Mouse (Mus musculus): ENCODE data around the gene Celf1. TPM values are rescaled to one million over a fixed set of nuclear protein-coding genes. Genes with fewer than 3 reads are reported as not detected.

The Celf1 gene
- polyA plus RNA-seq, 1 experiment from 2014 or later, result 47.9 TPM

DNA sequence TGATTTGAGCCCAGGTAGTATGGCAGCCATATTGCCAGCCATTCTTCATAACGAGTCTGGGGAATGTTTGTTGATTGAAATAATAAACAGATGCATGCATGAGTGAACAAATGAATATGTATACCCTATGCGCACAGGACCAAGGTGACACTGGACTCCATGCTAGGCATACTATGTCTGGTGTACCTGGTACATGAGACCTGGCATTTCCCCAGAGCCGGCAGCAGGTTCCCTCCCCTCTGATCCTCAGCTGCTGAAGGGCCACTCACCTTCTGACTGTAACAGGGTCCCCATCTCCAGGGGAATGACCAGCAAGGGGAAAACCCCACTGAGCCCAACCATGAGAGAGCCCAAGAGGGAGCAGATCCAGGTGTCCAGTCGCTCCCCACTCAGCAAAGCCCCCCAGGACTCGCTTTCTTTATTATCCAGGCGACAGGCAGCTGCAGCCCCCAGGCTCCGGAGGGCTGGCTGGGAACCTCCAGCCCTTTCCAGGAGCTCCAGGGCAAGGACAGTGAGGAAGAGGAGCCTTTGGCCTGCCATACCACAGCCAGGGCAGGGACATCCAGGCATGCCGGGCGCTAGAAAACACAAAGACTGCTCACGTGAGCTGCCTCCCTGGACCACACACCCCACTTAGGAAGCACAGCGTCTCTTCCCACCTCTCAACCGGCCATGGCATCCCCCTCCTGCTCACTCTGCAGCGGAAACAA, 128.1 kb downstream of the Celf1 start:
- H3K9ac ChIP-seq (ENCODE audit: low read depth, low read length), result no peak overlapping the region; the same call in 1 of the 2 replicates
- H3K4me3 ChIP-seq (ENCODE audit: low read depth, low read length), result no peak overlapping the region; the same call in 1 of the 2 replicates
- peaks cover 24% of the 10 kb centered on the region for H3K4me1 ChIP-seq (ENCODE audit: control insufficient read depth, low read depth, low read length)
- no peak for ATAC-seq (ENCODE audit: low read depth)
- H3K27ac ChIP-seq (ENCODE audit: low read length), result no peak overlapping the region
- peak overlapping the region; percentile 94; the same call in 1 of the 2 replicates for H3K4me2 ChIP-seq (ENCODE audit: low read depth, low read length)
- WGBS (ENCODE audit: insufficient replicate concordance), result 74% methylated on average over 13 of the region's 13 CpGs
- peaks cover 6% of the 10 kb centered on the region for H3K36me3 ChIP-seq (ENCODE audit: control insufficient read depth, insufficient read depth)
- H3K9me3 ChIP-seq (replicated peaks; ENCODE audit: control insufficient read depth, low read length), result no peaks in the 10 kb centered on the region
- H3K27me3 ChIP-seq (ENCODE audit: control insufficient read depth, insufficient read depth, low read depth, low read length), result no peaks in the 10 kb centered on the region

DNA sequence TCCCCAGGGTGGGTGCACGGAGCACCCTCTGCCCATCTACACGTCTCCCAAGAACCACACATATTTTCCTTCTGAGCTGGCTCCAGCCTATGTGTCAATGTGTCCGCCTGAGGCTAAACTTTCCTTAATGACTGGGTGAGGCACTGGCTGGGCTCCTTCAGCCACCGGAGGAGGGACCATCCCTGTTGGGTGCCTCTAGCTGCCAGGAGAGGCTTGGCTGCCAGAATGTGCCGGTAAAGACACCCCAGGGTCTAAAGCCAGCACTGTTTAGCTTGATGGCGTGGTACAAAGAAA, 128.6 kb downstream of the Celf1 start:
- no peaks in the 10 kb centered on the region for H3K9me3 ChIP-seq (replicated peaks; ENCODE audit: control insufficient read depth, low read length)
- no peak overlapping the region for H3K27ac ChIP-seq (ENCODE audit: low read length)
- H3K4me1 ChIP-seq (ENCODE audit: control insufficient read depth, low read depth, low read length), result peaks cover 24% of the 10 kb centered on the region
- peaks cover 6% of the 10 kb centered on the region; the same call in 1 of the 2 replicates for H3K36me3 ChIP-seq (ENCODE audit: control insufficient read depth, insufficient read depth)
- no peak overlapping the region; the same call in 1 of the 2 replicates for H3K9ac ChIP-seq (ENCODE audit: low read depth, low read length)
- no peaks in the 10 kb centered on the region for H3K27me3 ChIP-seq (ENCODE audit: control insufficient read depth, insufficient read depth, low read depth, low read length)
- ATAC-seq (ENCODE audit: low read depth), result no peak
- H3K4me2 ChIP-seq (ENCODE audit: low read depth, low read length), result peak overlapping the region; percentile 94
- WGBS (ENCODE audit: insufficient replicate concordance), result 69% methylated on average over 6 of the region's 6 CpGs
- no peak overlapping the region; the same call in 1 of the 2 replicates for H3K4me3 ChIP-seq (ENCODE audit: low read depth, low read length)

Other genes starting within 250 kb of the Celf1 start
- gene Fnbp4, start 195.0 kb upstream of the Celf1 start, polyA plus RNA-seq (2015; fragmentation: Nextera tagmentation; extraction: Ambion mirVana), result 25.8 and 26.9 TPM in 2 replicates
- 0.05 and 0.07 TPM in 2 replicates for gene Agbl2, start 157.7 kb upstream of the Celf1 start, polyA plus RNA-seq (2015; fragmentation: Nextera tagmentation; extraction: Ambion mirVana)
- 109 and 117 TPM in 2 replicates for gene Mtch2, start 93.2 kb upstream of the Celf1 start, polyA plus RNA-seq (2015; fragmentation: Nextera tagmentation; extraction: Ambion mirVana)
- 1.5 and 1.6 TPM in 2 replicates for gene C1qtnf4, start 54.5 kb upstream of the Celf1 start, polyA plus RNA-seq (2015; fragmentation: Nextera tagmentation; extraction: Ambion mirVana)
- 15.7 TPM in 2 replicates for gene Kbtbd4, start 35.6 kb upstream of the Celf1 start, polyA plus RNA-seq (2015; fragmentation: Nextera tagmentation; extraction: Ambion mirVana)
- gene Ndufs3, start 35.6 kb upstream of the Celf1 start, polyA plus RNA-seq (2015; fragmentation: Nextera tagmentation; extraction: Ambion mirVana), result 143 and 146 TPM in 2 replicates
- 0.99 and 1.0 TPM in 2 replicates for gene Rapsn, start 95.2 kb downstream of the Celf1 start, polyA plus RNA-seq (2015; fragmentation: Nextera tagmentation; extraction: Ambion mirVana)
- gene Psmc3, start 113.6 kb downstream of the Celf1 start, polyA plus RNA-seq (2015; fragmentation: Nextera tagmentation; extraction: Ambion mirVana), result 130 and 133 TPM in 2 replicates
- gene Slc39a13, start 130.0 kb downstream of the Celf1 start, polyA plus RNA-seq (2015; fragmentation: Nextera tagmentation; extraction: Ambion mirVana), result 10.4 and 12.2 TPM in 2 replicates
- 16.6 and 18.2 TPM in 2 replicates for gene Spi1, start 142.0 kb downstream of the Celf1 start, polyA plus RNA-seq (2015; fragmentation: Nextera tagmentation; extraction: Ambion mirVana)
- 0.07 and 0.08 TPM in 2 replicates for gene Mybpc3, start 177.8 kb downstream of the Celf1 start, polyA plus RNA-seq (2015; fragmentation: Nextera tagmentation; extraction: Ambion mirVana)
- gene Madd, start 243.5 kb downstream of the Celf1 start, polyA plus RNA-seq (2015; fragmentation: Nextera tagmentation; extraction: Ambion mirVana), result 5.3 and 5.4 TPM in 2 replicates

Data from liver, embryonic 16.5 days (tissue).